7 mouse cellular contexts compared by ENCODE assay signal in the genomic region with DNA sequence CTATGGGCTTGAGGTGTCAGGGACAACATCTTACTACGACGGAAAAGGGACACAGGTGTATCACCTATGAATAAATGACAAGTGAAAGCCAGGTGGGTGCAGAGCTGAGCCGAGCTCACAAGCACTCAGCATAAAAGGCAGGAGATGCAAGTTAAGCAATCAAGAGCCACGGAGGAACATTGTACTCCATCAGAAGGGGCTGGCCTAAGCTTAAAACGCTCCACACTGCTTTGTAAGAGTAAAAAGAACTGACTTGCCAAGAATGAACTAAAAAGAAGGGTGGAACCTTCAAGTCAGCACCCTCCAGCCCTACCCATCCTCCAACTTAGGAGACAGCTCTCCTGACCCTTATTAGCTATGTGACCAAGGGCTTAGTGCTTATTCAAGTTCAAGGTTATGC. TPM values are rescaled to one million over a fixed set of nuclear protein-coding genes. Genes with fewer than 3 reads are reported as not detected.
A peak's percentile ranks its signal among the peaks of the same experiment; 100 is the strongest.
DNase-seq lines count a peak whose midpoint lies in the region; ATAC-seq and TF ChIP-seq lines count a peak whose summit lies in the region.

No protein-coding gene starts in this region.

- 34% methylated on average over 5 of the region's 5 CpGs for WGBS in lung, postnatal 0 days
- 43% methylated on average over 5 of the region's 5 CpGs for WGBS in forebrain, embryonic 16.5 days
- 50% methylated on average over 5 of the region's 5 CpGs for WGBS in liver, embryonic 12.5 days (ENCODE audit: insufficient replicate concordance)
- WGBS in stomach, embryonic 16.5 days, result 32% methylated on average over 5 of the region's 5 CpGs

- H3K27ac ChIP-seq in lung, postnatal 0 days (ENCODE audit: low read length), result peak overlapping the region; percentile 89
- H3K27ac ChIP-seq in forebrain, embryonic 16.5 days (ENCODE audit: low read length), result peak overlapping the region; percentile 85
- peak overlapping the region; percentile 77 for H3K27ac ChIP-seq in liver, embryonic 12.5 days
- peak overlapping the region; percentile 96 for H3K27ac ChIP-seq in stomach, embryonic 16.5 days (ENCODE audit: low read length)

- H3K9me3 ChIP-seq in lung, postnatal 0 days (ENCODE audit: low read length), result no peaks in the 10 kb centered on the region
- no peaks in the 10 kb centered on the region for H3K9me3 ChIP-seq in forebrain, embryonic 16.5 days (ENCODE audit: control insufficient read depth, low read length)
- H3K9me3 ChIP-seq in liver, embryonic 12.5 days (replicated peaks), result no peaks in the 10 kb centered on the region
- H3K9me3 ChIP-seq in stomach, embryonic 16.5 days (replicated peaks; ENCODE audit: control insufficient read depth, low read length), result no peaks in the 10 kb centered on the region

- no peak overlapping the region for H3K4me3 ChIP-seq in lung, postnatal 0 days (ENCODE audit: low read depth, low read length)
- no peak overlapping the region for H3K4me3 ChIP-seq in forebrain, embryonic 16.5 days (replicated peaks; ENCODE audit: low read length)
- no peak overlapping the region for H3K4me3 ChIP-seq in liver, embryonic 12.5 days
- peak overlapping the region; percentile 19; the same call in 1 of the 2 replicates for H3K4me3 ChIP-seq in stomach, embryonic 16.5 days (replicated peaks; ENCODE audit: low read length)

- DNase-seq in lung, postnatal 0 days (ENCODE audit: low spot score), result peak; percentile 79
- no peak for DNase-seq in lung, postnatal 4 days
- no peak for DNase-seq in adrenal gland, adult 8-10 months

- H3K4me1 ChIP-seq in lung, postnatal 0 days (ENCODE audit: insufficient read depth, low read depth, low read length), result peaks cover 61% of the 10 kb centered on the region
- peaks cover 37% of the 10 kb centered on the region for H3K4me1 ChIP-seq in forebrain, embryonic 16.5 days (replicated peaks; ENCODE audit: control insufficient read depth, insufficient read depth, low read length)
- H3K4me1 ChIP-seq in liver, embryonic 12.5 days, result peaks cover 76% of the 10 kb centered on the region
- H3K4me1 ChIP-seq in stomach, embryonic 16.5 days (ENCODE audit: control insufficient read depth, insufficient read depth, low read length), result peaks cover 76% of the 10 kb centered on the region

- H3K36me3 ChIP-seq in lung, postnatal 0 days (ENCODE audit: insufficient read depth, low read length), result peaks cover 14% of the 10 kb centered on the region
- no peaks in the 10 kb centered on the region for H3K36me3 ChIP-seq in forebrain, embryonic 16.5 days (ENCODE audit: control insufficient read depth, insufficient read depth)
- peaks cover 27% of the 10 kb centered on the region for H3K36me3 ChIP-seq in liver, embryonic 12.5 days
- H3K36me3 ChIP-seq in stomach, embryonic 16.5 days (ENCODE audit: control insufficient read depth, insufficient read depth, low read length), result peaks cover 7% of the 10 kb centered on the region; the same call in 1 of the 2 replicates

- ATAC-seq in lung, postnatal 0 days, result peak; percentile 10
- no peak for ATAC-seq in forebrain, embryonic 16.5 days
- ATAC-seq in liver, embryonic 12.5 days, result peak; percentile 3; the same call in 1 of the 2 replicates
- ATAC-seq in stomach, embryonic 16.5 days (ENCODE audit: insufficient read depth, low FRiP score), result peak; percentile 5; the same call in 1 of the 2 replicates
- no peak for ATAC-seq in cerebellum, adult (ENCODE audit: insufficient number of reproducible peaks, low FRiP score, low TSS enrichment)

- 0 out of 2 replicates have a peak overlapping the region, but pooled peaks have one; percentile 12 for H3K9ac ChIP-seq in lung, postnatal 0 days (replicated peaks; ENCODE audit: low read depth)
- no peak overlapping the region for H3K9ac ChIP-seq in forebrain, embryonic 16.5 days (replicated peaks; ENCODE audit: low read depth, low read length)
- H3K9ac ChIP-seq in liver, embryonic 12.5 days, result no peak overlapping the region
- H3K9ac ChIP-seq in stomach, embryonic 16.5 days (ENCODE audit: low read length), result peak overlapping the region; percentile 52

- H3K4me2 ChIP-seq in lung, postnatal 0 days (replicated peaks; ENCODE audit: low read depth, low read length), result peak overlapping the region; percentile 42
- peak overlapping the region; percentile 19 for H3K4me2 ChIP-seq in forebrain, embryonic 16.5 days (ENCODE audit: low read length)
- H3K4me2 ChIP-seq in liver, embryonic 12.5 days, result peak overlapping the region; percentile 38
- peak overlapping the region; percentile 46 for H3K4me2 ChIP-seq in stomach, embryonic 16.5 days (ENCODE audit: low read depth, low read length)

- TF ChIP-seq CTCF in lung, postnatal 0 days (IDR thresholded peaks at IDR 0.05), result no peak; the same call in 1 of the 2 replicates

- no peaks in the 10 kb centered on the region for H3K27me3 ChIP-seq in lung, postnatal 0 days (replicated peaks; ENCODE audit: insufficient read depth, low read length)
- no peaks in the 10 kb centered on the region for H3K27me3 ChIP-seq in forebrain, embryonic 16.5 days (replicated peaks; ENCODE audit: control insufficient read depth, insufficient read depth, low read length)
- no peaks in the 10 kb centered on the region for H3K27me3 ChIP-seq in liver, embryonic 12.5 days (replicated peaks)
- H3K27me3 ChIP-seq in stomach, embryonic 16.5 days (ENCODE audit: control insufficient read depth, insufficient read depth, low read length), result no peaks in the 10 kb centered on the region

- TF ChIP-seq EP300 in lung, postnatal 0 days (IDR thresholded peaks at IDR 0.05), result no peak

RNA-seq across cellular contexts. Expression of a gene that starts 10.7 kb away (rescaled TPM):
- polyA plus RNA-seq in lung, postnatal 0 days (2015; fragmentation: Nextera tagmentation; extraction: Ambion mirVana), result 228 and 265 TPM in 2 replicates
- 40.9 and 53.0 TPM in 2 replicates for polyA plus RNA-seq in forebrain, embryonic 16.5 days (2015; fragmentation: Nextera tagmentation; extraction: Ambion mirVana)
- polyA plus RNA-seq in liver, embryonic 12.5 days (2016; fragmentation: Nextera tagmentation; extraction: Ambion mirVana), result 52.9 and 54.7 TPM in 2 replicates
- polyA plus RNA-seq in stomach, embryonic 16.5 days (2015; fragmentation: Nextera tagmentation; extraction: Ambion mirVana), result 364 and 365 TPM in 2 replicates
- total RNA-seq in adrenal gland, adult 8-10 months (2022), result 100 to 1,000 TPM; 121 to 184 (median 133) TPM

RNA-seq across cellular contexts. Expression of a gene that starts 55.4 kb away (rescaled TPM):
- 1.4 and 1.8 TPM in 2 replicates for polyA plus RNA-seq in lung, postnatal 0 days (2015; fragmentation: Nextera tagmentation; extraction: Ambion mirVana)
- 0.29 TPM in 1 of 2 replicates, not detected in the other for polyA plus RNA-seq in forebrain, embryonic 16.5 days (2015; fragmentation: Nextera tagmentation; extraction: Ambion mirVana)
- 1.0 and 1.2 TPM in 2 replicates for polyA plus RNA-seq in liver, embryonic 12.5 days (2016; fragmentation: Nextera tagmentation; extraction: Ambion mirVana)
- 3.5 and 3.7 TPM in 2 replicates for polyA plus RNA-seq in stomach, embryonic 16.5 days (2015; fragmentation: Nextera tagmentation; extraction: Ambion mirVana)
- total RNA-seq in adrenal gland, adult 8-10 months (2022), result 1 to 10 TPM; 3.9 to 7.5 (median 4.5) TPM

RNA-seq across cellular contexts. Expression of a gene that starts 59.8 kb away (rescaled TPM):
- 17.6 and 22.7 TPM in 2 replicates for polyA plus RNA-seq in lung, postnatal 0 days (2015; fragmentation: Nextera tagmentation; extraction: Ambion mirVana)
- polyA plus RNA-seq in forebrain, embryonic 16.5 days (2015; fragmentation: Nextera tagmentation; extraction: Ambion mirVana), result 12.7 and 13.2 TPM in 2 replicates
- 7.4 and 7.6 TPM in 2 replicates for polyA plus RNA-seq in liver, embryonic 12.5 days (2016; fragmentation: Nextera tagmentation; extraction: Ambion mirVana)
- 21.3 and 23.1 TPM in 2 replicates for polyA plus RNA-seq in stomach, embryonic 16.5 days (2015; fragmentation: Nextera tagmentation; extraction: Ambion mirVana)
- total RNA-seq in adrenal gland, adult 8-10 months (2022), result 100 to 1,000 TPM in 2 of 4 experiments, 10 to 100 TPM in 2; 94.2 to 126 (median 103) TPM

Comparison
In these comparisons a context has a peak if more than half of its experiments do, and no peak if none do; other contexts are left out.
1. ATAC-seq: peak in lung, postnatal 0 days (single experiment), liver, embryonic 12.5 days (single experiment) and stomach, embryonic 16.5 days (single experiment); none in forebrain, embryonic 16.5 days (single experiment) and cerebellum, adult (single experiment).
2. H3K9ac ChIP-seq: peak in lung, postnatal 0 days (single experiment) and stomach, embryonic 16.5 days (single experiment); none in forebrain, embryonic 16.5 days (single experiment) and liver, embryonic 12.5 days (single experiment).
3. Peak in every context shown above with its lines, with median percentiles within 50 percentile points of each other: H3K27ac ChIP-seq and H3K4me2 ChIP-seq.